Mouse (Mus musculus) layer of hippocampus, postnatal 25 days (tissue): Measurements from ENCODE around the gene Chrm3. TPM values are rescaled to one million over a fixed set of nuclear protein-coding genes. Genes with fewer than 3 reads are reported as not detected.

ENCODE experiments used
- DNase-seq, 2 experiments: peaks; one replicate each; pipeline ENCODE4 v3.0.0; 2022; ENCODE audit warnings: mixed read lengths in 2 of 2, low spot score in 1 of 2; ENCODE audit errors: extremely low spot score in 1 of 2
- total RNA-seq, 2 experiments: library from RNA; stranded (reverse); gene quantifications; 2 replicates each; pipeline ENCODE4 v1.2.3; 2021

The Chrm3 gene
- total RNA-seq, 2 experiments from 2014 or later = 48.3 to 50.2 TPM

DNA sequence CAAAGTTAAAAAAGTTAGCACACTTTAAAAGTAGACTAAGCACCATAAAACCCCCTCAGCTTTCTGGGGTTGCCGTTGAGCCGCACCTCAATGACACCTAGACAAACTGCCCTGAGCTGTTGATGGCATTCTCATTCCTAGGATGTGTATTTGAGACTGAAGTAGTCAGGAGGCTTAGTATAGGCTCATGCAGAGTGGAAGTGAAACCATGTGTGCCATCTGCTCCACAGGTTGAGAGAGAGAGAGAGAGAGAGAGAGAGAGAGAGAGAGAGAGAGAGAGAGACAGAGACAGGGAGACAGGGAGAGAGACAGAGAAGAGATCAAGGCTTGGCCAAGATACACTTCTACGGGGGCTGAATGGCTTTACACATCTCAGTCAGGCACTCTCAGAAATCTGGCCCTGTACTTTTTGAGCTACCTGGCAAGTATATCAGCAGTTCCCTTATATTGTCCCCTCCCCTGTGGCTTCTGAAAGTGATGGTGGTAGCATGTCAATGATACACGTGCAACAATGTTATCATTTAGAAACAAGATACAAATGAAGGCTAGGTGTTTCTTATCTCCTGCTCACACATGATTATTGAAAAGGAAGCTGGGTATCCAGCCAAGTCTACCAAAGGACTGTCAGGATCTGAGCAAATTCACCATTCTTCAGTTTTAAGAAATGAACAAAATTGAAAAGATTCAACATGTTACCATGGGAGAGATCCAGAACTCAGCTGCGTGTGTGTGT is 459.8 kb downstream of the Chrm3 start:
- DNase-seq = no peak

DNA sequence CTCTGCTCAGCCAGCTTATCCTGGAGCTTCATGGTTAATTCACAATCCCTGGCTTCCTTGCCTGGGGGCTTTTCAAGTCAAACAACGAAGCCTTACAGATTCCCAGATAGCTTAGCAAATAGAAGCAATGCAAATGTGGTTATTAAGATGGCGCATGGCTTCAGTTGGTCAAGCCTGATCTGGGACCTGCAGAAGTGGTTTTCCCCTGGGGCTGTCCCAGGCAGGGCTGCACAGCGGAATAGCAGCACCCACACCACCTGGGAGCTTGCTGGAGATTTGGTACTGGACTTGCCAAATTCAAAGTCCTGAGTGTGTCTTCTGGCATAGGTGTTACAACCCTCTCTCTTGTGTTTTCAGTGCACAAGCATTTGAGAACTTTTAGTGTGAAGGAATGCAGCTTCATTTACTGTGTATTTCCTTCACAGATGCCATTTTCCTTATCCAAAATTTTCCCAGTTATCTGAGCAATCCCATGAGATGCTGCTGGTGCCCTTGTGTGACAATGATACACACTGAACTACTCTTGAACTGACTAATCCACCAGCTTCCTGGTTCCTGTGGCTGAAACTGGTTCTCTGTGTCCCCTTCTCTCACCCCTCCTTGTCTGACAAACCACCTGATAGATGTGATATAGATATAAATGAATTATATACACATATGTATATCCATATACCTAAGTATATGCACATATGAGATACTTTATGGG is 461.8 kb downstream of the Chrm3 start:
- no peak for DNase-seq

DNA sequence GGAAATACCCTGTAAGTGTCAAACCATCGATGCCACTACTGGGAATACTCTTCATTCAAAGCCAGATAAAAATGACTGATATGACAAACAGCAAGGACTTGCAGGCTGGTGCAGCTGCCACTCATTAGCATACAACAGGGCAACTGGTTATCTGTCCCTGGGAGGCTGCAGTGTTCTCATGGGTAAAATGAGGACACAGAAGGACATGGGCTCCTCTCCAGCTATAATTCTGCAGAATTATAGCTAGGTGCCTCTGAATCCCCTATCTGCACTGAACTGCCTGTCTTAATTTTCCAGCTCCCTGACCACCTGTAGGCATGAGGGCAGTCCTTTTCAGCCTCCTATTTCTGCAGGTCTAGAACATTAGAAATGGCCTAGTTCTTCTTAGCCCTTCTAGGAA is 463.4 kb downstream of the Chrm3 start:
- DNase-seq = no peak

DNA sequence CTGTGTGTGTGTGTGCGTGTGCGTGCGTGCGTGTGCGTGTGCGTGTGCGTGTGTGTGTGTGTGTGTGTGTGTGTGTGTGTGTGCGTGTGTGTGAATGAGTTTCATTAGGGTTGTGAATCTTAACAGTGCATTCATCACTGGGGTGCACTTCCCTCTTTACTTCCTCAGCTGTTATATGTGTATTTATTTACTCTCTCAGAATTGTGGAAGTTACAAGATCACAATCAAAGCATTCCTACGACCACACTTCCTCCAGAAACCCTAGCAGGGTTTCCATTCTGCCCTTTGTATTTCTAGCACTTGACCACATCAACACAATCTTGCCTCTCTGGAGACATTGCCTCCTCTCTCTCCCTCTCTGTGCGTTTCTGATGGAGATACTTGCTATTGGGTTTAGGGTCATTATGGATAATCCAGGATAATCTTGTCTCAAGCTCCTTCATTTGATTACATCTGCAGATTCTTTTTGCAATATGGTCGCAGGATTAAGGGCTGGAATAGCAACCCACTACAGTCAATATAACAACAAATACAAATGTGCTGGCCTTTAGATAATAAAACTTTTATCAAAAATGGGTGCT is 465.5 kb downstream of the Chrm3 start:
- no peak for DNase-seq

DNA sequence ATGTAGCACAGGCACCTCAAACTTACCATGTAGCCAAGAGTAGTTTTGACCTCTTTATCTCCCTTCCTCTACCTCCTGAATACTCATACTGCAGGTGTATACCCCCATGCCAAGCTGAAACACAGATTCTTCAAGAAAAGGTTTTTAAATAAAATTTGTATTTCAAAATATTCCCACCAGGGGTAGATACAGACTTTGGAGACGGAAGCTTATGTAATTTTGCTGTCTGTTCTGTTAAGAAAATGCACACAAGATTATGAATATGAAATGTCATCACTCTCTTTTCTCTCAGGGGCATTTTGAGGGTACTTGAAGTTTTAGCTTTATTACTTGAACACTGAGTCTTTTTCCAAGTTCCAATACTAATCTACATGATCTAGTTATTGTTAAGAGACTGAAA is 469.6 kb downstream of the Chrm3 start:
- DNase-seq = no peak

DNA sequence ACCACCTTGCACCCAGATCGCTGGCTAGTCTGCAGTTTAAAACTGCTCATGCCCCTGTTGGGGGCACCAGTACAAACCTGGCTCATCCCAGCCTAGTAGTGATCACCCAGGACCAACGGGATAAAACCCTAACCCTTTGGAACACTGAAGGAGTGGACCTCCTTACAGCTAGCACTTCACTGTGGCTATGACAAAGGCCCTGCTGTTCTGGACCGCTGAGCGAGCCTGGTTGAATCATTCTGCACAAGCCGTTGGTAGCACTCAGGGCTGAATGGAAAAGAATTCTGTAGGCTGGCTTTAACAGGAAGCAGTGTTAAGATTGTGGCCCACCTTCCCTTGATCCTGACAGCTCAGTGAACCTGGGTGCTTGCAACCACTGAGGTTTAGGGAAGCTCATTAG is 470.2 kb downstream of the Chrm3 start:
- DNase-seq = no peak

DNA sequence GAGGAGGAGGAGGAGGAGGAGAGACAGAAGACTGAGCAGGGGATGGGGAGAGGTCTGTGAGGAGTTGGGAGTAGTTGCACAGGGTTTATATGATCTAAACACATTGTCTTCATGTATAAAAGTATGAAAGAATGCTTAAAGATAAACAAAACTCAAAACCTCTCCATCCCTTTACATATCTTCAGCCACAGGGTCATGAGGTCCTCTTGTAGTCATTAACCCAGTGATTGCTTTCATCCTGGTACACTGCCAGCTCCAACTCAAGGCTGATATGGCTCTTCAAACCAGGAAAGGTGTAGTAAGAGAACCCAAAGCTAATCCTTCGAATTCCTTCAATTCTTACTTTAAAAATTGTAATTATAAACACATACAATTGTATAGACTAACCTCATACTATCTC is 470.7 kb downstream of the Chrm3 start:
- no peak for DNase-seq

DNA sequence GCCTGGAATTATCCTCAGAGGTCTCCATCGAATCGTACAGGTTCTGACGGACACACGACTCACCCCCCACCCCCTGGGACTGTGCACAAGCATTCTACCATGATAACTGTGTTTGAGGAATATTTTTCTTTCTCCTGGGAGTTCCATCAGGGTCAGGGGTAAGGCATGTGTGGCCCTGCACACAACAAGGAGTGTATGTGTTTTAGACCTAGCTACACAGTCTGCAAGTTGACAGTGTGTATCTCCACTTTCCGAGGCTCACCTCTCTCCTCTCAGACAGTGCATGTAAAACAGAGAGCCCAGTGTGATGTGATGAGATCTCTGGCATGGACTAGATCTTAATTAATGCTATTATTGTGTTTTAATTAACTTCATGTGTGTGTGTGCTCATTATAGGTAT is 472.4 kb downstream of the Chrm3 start:
- no peak for DNase-seq

DNA sequence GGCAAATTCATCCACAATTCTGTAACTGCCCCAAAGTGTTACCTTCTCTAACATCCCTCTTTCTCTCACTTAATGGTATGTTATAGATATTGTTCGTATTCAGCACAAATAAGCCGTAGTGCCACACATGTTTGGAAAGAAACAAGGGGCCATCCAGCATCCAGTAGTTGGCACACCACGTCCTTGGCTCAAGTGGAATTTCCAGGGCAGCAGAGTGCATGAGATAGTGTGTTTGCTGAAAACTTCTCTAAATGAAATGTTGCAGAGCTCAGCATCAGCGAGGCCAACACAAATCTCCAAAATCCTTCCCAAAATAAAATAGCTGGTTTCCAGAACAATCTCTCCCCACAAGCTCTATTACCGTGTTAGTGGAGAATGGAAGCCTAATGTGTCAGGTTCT is 473.4 kb downstream of the Chrm3 start:
- DNase-seq = no peak

DNA sequence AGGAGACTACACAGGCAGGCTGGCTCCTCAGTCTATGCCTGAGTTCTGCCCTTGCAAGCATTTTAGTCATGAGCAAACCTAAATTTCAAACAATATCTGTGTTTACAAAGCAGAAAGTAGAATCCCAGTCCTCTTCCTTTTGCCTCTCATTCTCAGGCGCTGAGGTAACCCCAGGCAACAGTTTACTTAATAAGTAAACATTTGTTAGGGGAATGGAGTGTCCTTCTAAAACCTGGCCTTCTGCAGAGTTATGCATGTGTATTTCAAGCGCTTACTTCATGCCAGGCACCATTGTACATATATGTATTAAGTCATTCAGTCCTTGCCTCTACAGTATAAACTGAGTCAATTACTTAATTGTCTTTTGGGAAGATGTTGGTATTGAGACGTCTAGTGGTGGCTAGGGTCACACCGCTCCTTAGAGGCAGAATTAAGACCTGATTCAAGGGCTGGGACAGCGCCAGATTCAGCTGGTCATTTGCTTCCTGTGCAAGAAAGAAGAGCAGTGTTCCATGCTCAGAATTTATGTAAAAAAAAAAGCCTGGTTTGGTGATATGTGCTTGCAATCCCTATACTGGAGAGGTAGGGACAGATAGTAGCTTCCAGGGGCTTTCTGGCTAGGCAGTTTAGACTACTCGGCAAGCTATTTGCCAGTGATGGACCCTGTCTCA is 474.0 kb downstream of the Chrm3 start:
- no peak for DNase-seq

DNA sequence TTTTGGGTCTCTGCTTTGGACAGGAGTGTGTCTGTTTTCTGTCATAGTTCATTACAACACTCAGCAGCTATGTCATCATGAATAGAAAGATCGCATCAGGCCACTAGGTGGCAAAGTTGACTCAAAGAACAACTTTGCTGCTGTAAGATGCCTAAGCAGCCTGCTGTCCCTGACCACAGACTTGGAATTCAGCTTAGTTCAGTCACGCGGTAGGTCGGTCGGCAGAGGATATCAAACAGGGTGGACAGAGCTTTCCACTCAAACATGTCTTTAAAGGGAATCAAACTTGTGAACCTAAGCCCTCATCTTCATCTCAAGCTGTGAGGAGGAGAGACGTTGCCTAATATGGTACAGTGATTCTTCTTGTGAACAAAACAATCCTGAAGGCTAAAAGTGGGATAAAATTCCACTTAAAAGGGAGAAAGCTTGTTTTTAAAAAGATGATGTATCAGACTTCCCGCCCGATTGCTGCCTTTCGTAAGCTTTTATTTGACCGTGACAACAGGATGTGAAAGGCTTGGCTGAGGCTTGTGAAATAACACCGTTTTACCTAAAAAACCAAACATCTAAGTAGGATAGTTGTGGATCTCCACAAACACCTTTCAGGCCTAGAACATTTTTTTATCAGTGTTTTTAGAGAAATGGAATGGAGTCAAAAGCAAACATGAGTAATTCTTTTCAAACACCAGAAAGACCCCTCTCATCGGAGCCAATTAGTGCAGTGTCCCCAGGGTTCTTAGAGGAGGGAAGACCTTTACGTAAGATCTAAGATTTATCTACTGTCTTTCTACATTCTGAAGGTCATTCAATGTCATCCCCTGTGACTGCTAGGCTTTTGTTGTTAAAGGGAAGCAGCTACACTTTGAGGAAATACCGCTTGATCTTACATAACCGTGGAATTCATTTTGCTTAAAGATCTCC is 478.0 kb downstream of the Chrm3 start:
- DNase-seq = peak; percentile 43 to 70

DNA sequence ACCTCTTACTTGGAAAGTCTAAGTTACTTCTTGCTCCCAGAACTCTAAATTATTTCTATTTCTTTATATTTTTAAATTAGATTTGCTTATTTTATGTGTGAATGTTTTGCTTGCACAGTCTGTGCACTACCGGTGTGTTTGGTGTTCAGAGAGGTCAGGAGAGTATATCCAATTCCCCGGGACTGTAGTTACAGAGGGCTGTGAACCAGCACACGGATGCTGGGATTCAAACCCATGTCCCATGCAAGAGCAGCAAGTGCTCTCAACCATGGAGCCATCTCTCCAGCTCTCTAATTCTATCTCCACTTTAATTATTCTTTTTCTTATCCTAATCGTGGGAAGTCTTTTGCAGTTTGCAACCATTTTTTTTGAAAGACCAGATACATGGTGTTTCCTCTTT is 478.7 kb downstream of the Chrm3 start:
- no peak for DNase-seq

DNA sequence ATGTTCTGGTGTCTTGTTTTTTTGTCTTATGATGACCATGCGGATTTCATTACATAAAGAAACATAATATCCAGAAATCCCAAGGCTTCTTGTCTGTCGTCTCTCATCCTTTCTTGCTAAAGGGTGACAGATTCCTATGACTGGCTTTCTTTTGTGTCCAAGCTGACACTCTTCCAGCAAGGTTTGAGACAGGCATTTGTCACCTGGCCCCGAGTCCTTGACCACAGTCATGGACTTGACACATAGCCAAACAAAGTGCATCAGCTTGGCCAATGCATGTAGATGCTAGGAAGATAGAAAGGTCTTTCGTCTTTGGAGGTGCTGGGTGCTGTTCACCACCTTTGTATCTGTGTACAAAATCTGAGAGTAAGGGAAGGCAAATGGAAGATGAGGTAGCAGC is 480.2 kb downstream of the Chrm3 start:
- DNase-seq = no peak

DNA sequence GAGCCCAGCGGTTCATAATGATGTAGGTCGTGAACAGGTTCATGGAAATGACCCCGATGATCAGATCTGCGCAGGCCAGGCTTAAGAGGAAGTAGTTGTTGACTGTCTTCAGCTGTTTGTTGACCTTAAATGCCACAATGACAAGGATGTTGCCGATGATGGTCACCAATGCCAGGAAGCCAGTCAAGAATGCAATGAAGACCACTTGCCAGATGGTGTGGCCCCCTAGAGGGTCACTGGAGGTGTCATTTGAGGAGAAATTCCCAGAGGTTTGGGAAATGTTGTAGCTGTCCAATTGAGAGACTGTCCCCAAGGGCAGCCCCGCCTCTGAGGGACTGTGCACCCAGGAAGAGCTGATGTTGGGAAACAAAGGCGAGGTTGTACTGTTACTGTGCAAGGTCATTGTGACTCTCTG is 482.0 kb downstream of the Chrm3 start:
- no peak for DNase-seq

DNA sequence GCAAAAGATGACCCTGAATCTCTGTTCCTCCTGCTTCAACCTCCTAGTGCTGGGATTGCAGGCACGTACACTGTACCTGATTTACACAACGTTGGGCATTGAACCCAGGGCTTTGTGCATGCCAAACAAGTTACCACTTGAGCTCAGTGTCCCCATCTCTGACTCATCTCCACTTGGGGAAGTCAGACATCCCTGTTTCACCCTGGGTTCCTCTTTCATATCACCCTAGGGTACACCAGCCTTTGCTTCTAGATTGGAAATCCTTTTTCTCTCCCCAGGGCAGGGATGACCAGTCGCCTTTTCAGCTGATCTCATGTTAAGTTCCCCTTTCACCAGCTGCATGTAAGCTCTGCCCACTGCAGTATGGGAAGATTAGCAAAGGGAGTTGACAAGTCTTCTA is 487.3 kb downstream of the Chrm3 start:
- no peak for DNase-seq

DNA sequence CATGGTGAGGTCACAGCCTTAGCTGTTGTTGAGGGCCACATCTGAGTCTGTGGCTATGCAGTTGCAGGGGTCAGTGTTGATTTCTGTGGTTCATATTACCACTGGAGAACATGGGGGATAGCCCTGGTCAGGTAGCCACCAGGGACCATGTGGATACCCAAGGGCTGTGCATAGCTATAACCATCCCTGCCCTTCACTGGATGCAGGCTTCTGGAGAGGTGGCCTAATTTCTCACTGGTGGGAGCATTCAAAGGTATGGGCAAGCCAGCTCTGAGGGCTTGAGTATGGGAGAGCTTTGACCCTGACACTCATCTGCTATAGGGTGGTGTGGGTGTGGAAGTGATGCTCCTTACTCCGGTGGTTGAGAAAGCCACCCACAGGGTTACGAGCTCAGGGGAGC is 494.5 kb downstream of the Chrm3 start:
- no peak for DNase-seq

DNA sequence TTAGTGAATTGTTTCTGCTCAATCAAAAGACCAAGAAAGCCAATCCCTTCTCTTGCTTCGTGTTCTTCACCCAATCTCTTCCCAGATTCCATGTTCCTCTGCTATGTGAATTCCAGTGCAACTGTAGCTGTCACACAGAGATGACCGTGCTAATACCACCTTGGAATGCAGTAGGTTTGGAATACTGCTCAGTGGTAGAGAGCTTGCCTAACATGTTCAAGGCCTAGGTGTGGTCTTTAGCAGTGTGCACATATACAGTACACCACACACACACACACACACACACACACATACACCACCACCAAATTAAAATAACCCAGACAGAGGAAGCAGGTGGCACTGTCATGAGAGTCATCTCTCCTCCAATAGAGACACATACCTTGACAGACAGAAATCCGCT is 513.1 kb downstream of the Chrm3 start:
- DNase-seq = no peak

DNA sequence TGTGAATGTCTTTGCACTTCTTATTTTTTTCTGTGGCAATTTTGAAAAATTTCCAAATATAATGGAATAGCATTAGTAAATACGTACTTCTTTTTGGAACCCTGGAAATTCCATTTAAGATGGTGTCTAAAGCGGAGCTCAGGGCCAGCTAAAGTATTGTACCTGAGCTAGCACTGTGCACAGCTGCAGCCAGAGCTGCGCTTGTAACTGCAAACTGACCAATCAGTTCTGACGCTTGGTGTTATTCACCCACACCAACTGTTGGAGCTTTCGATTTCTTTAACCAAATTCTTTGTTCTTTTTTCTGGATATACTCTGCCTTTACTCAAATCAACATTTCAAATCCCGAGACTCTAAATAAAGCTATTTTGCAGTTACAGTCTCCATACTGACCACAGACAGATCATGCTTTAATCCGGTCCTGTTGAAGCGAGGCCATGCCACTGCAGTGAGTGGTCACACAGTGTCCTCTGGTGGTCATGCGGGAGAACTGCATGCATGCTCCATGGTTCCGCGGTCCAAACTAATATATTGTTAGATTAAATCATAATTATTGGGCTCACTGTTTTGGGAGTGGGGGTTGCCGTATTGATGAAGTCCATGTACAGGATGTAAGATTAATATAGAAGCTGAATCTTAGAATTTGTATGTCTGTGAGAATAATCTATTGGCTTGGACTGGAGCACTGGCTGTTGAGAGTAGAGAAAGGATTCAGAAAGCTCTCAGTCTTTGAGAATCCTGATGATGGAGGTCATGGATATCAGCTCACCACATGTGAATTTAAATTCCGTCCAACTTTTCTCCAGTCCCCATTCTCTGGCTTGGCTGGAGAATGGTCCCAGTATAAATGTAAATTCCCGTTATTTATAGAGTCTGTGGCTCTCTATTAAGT is 513.9 kb downstream of the Chrm3 start:
- peak; percentile 34 to 71 for DNase-seq

DNA sequence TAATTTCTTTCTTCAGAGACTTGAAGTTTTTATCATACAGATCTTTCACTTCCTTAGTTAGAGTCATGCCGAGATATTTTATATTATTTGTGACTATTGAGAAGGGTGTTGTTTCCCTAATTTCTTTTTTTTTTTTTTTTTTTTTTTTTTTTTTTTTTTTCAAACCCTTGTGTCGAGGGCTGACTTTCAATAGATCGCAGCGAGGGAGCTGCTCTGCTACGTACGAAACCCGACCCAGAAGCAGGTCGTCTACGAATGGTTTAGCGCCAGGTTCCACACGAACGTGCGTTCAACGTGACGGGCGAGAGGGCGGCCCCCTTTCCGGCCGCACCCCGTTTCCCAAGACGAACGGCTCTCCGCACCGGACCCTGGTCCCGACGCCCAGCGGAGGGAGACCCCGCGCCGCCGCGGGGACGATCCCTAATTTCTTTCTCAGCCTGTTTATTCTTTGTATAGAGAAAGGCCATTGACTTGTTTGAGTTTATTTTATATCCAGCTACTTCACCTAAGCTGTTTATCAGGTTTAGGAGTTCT is 526.4 kb downstream of the Chrm3 start:
- DNase-seq = peak; percentile 47 to 77
